In genomic region chr14:43331362-43331880, GRCm38 (mm10) we compare ENCODE assay signal across 33 mouse cellular contexts. TPM values are rescaled to one million over a fixed set of nuclear protein-coding genes. Genes with fewer than 3 reads are reported as not detected.
"Had no signal": no experiment of that assay in that cellular context is flagged by ENCODE, and none has a peak within 500 bp of the region (broad histone marks: within the 10 kb centered on the region; RNA-seq: fewer than 3 reads in every experiment).

No protein-coding gene starts in this region.

RNA-seq across cellular contexts. Expression of gene 1700001F09Rik, which starts 16.2 kb away (rescaled TPM):
- total RNA-seq: gastrocnemius, adult 18-20 months; gastrocnemius, postnatal 10 days; gastrocnemius, postnatal 36 days; heart, adult 18-20 months; heart, adult 8-10 months; heart, postnatal 14 days; heart, postnatal 36 days; hematopoietic stem cell, adult 5-6 weeks; hindbrain, postnatal 0 days; layer of hippocampus, postnatal 10 days; left cerebral cortex, postnatal 14 days; left cerebral cortex, postnatal 36 days had no signal
- polyA plus RNA-seq: gonadal fat pad, adult 2 months; heart, embryonic 11.5 days; heart, embryonic 13.5 days; heart, embryonic 15.5 days; heart, postnatal 0 days; hindbrain, embryonic 13.5 days; hindbrain, embryonic 15.5 days; hindbrain, postnatal 0 days; intestine, embryonic 15.5 days; intestine, postnatal 0 days; kidney, embryonic 14.5 days; kidney, embryonic 16.5 days; limb, embryonic 11.5 days; limb, embryonic 13.5 days; limb, embryonic 15.5 days; liver, embryonic 11.5 days; liver, embryonic 13.5 days; liver, embryonic 15.5 days had no signal

RNA-seq across cellular contexts. Expression of gene Gm8127, which starts 37.8 kb away (rescaled TPM):
- total RNA-seq: gastrocnemius, adult 18-20 months; gastrocnemius, postnatal 10 days; gastrocnemius, postnatal 36 days; heart, adult 18-20 months; heart, adult 8-10 months; heart, postnatal 14 days; heart, postnatal 36 days; hematopoietic stem cell, adult 5-6 weeks; hindbrain, postnatal 0 days; layer of hippocampus, adult 2 months; layer of hippocampus, postnatal 10 days; layer of hippocampus, postnatal 25 days; left cerebral cortex, adult 2 months; left cerebral cortex, postnatal 14 days; left cerebral cortex, postnatal 36 days had no signal
- polyA plus RNA-seq: gonadal fat pad, adult 2 months; heart, embryonic 11.5 days; heart, embryonic 13.5 days; heart, embryonic 15.5 days; heart, postnatal 0 days; hindbrain, embryonic 11.5 days; hindbrain, embryonic 13.5 days; hindbrain, embryonic 15.5 days; hindbrain, postnatal 0 days; intestine, embryonic 15.5 days; intestine, postnatal 0 days; kidney, embryonic 14.5 days; kidney, embryonic 16.5 days; limb, embryonic 11.5 days; limb, embryonic 13.5 days; limb, embryonic 15.5 days; liver, embryonic 11.5 days; liver, embryonic 13.5 days; liver, embryonic 15.5 days had no signal

RNA-seq across cellular contexts. Expression of gene Gm9732, which starts 56.6 kb away (rescaled TPM):
- total RNA-seq: gastrocnemius, adult 18-20 months; gastrocnemius, postnatal 10 days; gastrocnemius, postnatal 36 days; heart, adult 18-20 months; heart, adult 8-10 months; heart, postnatal 14 days; heart, postnatal 36 days; hematopoietic stem cell, adult 5-6 weeks; layer of hippocampus, adult 2 months; layer of hippocampus, postnatal 10 days; layer of hippocampus, postnatal 25 days; left cerebral cortex, postnatal 14 days; left cerebral cortex, postnatal 36 days had no signal
- polyA plus RNA-seq: heart, embryonic 11.5 days; heart, embryonic 13.5 days; heart, embryonic 15.5 days; heart, postnatal 0 days; hindbrain, embryonic 11.5 days; hindbrain, embryonic 15.5 days; intestine, embryonic 15.5 days; intestine, postnatal 0 days; kidney, embryonic 14.5 days; kidney, embryonic 16.5 days; limb, embryonic 11.5 days; limb, embryonic 13.5 days; limb, embryonic 15.5 days; liver, embryonic 11.5 days; liver, embryonic 13.5 days; liver, embryonic 15.5 days had no signal
